Mouse (Mus musculus): Measurements from ENCODE around the gene Naa10.

Gene Naa10

DNA sequence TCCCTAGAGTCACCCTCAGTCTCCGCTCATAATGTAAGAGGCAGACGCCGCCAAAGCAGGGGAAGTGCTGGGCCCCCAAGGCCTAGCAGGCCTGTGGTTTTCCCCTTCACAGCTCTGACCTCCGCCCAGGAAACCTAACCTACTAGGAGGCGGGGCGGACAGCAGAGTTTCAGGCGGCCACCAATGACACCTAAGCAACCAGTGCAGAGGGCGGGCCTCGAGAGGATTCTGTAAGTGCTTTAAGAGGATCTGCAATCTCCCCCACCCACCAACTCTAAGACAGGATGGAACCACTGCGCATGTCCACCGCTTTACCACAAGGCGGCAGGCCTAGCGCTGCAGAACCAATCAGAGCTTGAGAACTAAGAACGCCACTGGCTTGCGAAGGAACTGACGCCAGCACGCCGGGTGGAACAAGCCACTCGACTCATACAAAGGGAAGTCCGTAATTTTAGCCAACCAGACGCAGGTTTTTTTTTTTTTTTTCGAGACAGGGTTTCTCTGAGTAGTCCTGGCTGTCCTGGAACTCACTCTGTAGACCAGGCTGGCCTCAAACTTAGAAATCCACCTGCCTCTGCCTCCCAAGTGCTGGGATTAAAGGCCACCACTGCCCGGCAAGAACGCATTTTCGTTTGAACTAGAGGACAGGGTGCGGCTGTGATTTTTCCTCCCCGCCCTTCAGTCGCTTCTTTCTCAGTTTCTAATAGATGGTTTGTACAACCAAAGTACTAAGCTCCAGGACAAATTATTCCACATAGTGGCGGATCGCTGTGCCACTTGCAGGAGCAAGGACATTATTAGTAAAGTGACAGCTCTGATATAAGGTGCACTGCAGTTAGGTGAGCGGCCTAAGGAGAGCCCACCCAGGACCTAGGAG, 6.7 kb downstream of the Naa10 start:
- peak; percentile 98 for DNase-seq (ENCODE audit: low read depth, low spot score)

DNA sequence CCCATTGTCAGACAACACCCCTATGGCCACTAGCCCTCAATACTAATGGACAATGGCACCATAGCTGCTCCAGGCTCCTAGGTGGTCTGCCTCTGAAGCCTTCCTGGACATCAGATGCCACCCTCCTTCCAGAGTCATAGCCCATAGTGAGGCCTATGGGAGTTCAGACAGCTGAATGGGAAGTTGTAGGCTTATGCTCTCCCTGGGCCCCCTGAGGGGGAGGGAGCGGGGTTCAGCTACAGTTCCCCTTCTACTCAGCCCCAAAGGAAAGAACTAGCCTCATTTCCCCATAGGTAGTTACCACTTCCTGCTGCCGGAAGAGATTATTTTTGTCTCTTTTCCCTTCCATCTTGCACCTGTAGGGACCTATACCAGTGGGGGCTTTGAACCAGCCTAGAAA, 10.2 kb downstream of the Naa10 start:
- DNase-seq (ENCODE audit: low read depth, low spot score) = no peak

GRCm38 (mm10) chrX:73911156-73911555, 10.6 kb downstream of the Naa10 start:
- DNase-seq (ENCODE audit: low read depth, low spot score) = no peak

DNA sequence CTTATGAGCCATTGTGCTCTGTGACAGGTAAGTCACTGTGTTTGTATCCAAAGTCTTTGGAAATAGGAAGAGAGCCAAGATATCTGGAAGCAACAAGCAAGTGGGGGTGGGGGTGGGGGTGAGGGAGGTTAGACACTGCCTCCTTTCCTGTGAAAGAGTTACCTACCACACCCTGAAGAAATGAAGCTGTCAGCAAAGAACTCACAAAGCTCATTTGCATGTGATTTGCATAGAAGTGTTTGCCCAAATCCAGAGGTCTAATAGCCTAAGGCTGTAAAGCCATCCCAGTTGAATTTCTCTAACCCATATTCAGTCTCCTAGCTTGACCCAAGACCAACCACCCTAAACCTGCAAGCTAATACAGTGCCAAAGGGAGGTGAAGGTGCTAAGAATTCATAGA, 11.3 kb downstream of the Naa10 start:
- no peak for DNase-seq (ENCODE audit: low read depth, low spot score)

- no peak for DNase-seq (ENCODE audit: low read depth, low spot score)
These were observed 11.7 kb downstream of the Naa10 start for GRCm38 (mm10) chrX:73910049-73910448.

- DNase-seq (ENCODE audit: low read depth, low spot score) = no peak
These were observed 23.8 kb downstream of the Naa10 start for GRCm38 (mm10) chrX:73897959-73898358.

DNA sequence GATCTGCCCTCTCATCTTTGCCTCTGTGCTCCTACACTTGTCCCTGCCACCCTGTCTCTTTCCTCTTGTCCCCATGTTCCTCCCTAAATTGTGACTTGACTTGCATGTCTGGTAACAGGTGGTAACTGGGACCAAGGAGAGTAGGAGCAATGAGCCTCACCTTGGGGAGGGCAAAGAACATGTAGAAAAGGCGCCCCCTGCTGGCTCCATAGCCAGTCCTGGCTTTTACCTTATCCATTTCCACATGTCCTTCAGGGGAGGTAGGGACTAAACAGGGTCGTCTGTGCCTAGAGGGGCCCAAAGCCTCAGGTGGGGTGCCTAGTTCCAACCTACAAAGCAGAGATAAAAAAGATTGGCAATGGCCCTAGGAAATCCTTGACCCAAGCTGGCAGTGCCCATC, 26.0 kb downstream of the Naa10 start, which contains the start of gene L1cam:
TSS of gene L1cam (minus strand) at position 387 of the 400 bp plus-strand sequence.
- DNase-seq (ENCODE audit: low read depth, low spot score) = no peak

DNA sequence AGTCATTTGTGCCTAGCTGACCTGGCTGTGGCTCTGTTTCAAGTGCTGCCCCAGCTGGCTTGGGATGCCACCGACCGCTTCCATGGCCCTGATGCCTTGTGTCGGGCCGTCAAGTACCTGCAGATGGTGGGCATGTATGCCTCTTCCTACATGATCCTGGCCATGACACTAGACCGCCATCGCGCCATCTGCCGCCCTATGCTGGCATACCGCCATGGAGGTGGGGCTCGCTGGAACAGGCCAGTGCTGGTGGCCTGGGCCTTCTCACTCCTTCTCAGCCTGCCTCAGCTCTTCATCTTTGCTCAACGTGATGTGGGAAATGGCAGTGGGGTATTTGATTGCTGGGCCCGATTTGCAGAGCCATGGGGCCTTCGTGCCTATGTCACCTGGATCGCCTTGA, 28.9 kb downstream of the Naa10 start:
- no peak for DNase-seq (ENCODE audit: low read depth, low spot score)

DNA sequence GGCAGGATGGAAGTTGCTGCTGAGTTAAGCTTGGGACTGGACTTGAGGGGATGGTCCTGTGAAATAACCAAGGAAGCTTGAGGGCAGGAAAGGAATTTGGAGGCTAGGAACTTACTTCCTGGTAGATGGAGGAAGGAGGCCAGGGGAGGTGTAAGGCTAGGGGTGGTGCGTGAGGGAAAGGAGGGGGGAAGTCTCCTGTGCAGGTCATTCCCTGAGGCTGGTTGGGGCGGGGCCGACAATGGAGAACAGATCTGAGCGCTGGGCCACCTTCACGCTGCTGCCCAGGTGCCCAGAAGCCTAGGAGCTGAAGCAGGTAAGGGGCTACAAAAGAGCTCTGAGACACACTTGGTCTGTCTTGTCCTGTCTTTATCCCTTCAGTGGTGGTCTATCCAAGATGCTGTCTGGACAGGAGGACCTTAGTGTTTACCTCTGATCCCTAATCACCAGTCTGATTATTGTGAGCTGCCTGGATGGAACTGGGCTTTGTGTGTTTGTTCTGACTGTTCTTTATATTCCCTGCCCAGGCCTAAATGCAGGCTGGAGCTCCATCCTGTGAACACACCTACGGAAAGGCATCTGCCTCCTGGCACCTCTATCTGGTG, 30.1 kb downstream of the Naa10 start, which contains the start of gene Avpr2:
TSS of gene Avpr2 (plus strand) at position 552 of the 602 bp plus-strand sequence.
- no peak for DNase-seq (ENCODE audit: low read depth, low spot score)

DNA sequence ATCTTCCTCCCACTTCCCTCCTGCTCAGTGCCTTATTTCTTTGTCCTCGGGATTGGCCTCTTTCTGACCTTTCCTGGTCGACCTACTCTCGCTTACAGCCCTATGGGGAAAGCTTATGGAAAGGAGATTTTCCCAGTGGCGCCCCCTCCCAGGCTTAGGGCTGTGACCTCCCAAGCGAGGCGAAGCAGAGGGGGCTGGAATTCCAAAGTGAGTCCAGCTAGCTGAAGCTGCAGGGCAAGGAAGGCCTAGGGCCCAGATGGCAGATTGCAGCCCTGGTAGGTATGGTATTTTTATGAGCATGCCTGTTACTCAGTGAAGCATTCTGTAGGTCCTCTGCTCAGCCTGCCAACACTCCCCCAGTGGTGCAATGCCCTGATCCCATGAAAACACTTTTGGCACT, 40.3 kb downstream of the Naa10 start:
- DNase-seq (ENCODE audit: low read depth, low spot score) = no peak

- no peak for DNase-seq (ENCODE audit: low read depth, low spot score)
These were observed 40.7 kb downstream of the Naa10 start for GRCm38 (mm10) chrX:73881036-73881427.

- no peak for DNase-seq (ENCODE audit: low read depth, low spot score)
These were observed 41.3 kb downstream of the Naa10 start for GRCm38 (mm10) chrX:73880194-73881035.

- no peak for DNase-seq (ENCODE audit: low read depth, low spot score)
These were observed 44.7 kb downstream of the Naa10 start for GRCm38 (mm10) chrX:73877014-73877413.

DNA sequence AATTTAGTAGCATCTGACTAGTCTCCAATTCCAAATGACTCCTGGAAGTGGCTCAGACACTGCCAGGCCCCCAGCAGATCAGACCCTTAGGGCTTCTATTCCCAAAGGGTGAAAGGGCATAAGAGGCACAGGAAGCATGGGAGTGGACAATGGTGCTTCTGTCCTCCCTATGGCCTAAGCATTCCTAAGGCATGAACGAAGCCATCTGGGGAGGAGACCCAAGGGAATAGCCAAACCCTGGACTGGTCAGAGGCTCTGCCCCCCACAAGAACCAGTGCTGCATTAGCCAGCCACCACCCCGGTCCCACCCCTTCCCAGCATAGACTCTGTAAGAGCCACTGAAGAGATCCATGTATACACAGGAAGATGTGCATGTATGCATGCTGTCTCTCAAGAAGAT, 45.9 kb downstream of the Naa10 start:
- no peak for DNase-seq (ENCODE audit: low read depth, low spot score)

DNA sequence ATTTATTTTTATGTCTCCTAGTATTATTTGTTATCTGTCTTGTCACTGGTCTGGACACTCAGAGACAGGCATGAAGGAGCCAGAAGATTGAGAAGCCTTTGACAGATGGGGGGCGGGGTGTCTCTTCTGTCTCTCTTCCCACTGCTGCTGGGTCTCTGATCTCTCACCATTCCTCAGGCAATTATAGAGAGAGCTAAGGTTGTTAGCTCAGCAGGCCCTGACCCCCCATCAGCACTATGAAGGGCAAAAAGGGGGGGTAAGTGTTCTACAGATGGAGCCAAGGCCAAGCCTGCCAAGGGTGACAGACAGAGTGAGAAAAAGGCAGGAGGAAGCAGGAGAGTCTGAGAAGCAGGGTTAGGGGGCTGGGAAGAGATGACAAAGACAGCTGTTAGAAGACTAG, 49.8 kb downstream of the Naa10 start:
- no peak for DNase-seq (ENCODE audit: low read depth, low spot score)

DNA sequence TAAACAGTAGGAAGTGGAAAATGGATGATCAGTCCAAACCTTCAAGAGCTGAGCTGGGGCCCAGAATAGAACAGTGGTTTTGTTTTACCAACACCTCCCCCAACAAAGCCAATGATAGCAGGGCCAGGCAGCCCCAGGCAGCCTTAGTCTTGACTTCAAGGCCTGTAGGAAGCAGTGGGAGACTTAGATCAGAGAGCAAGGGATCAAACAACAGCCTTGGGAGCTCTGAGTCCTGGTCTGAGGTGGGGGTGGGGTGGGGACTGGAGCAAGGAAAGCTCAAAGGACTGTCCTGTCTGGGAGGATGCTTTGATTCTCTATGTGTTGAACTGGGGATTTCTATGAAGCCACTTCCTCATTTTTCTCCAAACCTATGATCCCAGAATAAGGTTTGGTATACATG, 50.3 kb downstream of the Naa10 start:
- DNase-seq (ENCODE audit: low read depth, low spot score) = no peak

DNA sequence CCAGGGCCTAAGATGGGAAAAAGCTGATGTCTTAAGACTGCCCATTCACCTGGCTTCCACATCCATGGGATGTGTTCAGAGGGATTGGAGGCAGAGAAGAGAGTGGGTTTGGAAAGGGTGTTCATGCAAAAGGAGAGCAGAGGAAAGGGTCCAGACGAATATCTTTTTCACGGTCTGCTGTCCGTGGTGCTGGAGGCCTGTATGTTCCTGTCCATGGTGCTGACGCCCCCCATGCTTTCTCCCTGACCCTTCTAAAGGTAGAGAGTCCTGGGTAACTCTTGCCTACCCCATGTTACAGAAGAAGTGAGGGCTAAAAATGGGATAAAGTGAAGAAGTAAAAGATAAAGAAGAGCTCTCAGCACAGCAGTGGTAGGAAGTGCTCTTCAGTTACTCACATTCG, 52.4 kb downstream of the Naa10 start:
- DNase-seq (ENCODE audit: low read depth, low spot score) = no peak

GRCm38 (mm10) chrX:73867852-73868251, 53.9 kb downstream of the Naa10 start:
- DNase-seq (ENCODE audit: low read depth, low spot score) = no peak

- no peak for DNase-seq (ENCODE audit: low read depth, low spot score)
These were observed 54.5 kb downstream of the Naa10 start for GRCm38 (mm10) chrX:73867256-73867655.

Data from telencephalon, adult 2 months (tissue).